Mouse (Mus musculus) bone marrow macrophage, adult 2 months (primary cell): ENCODE results near the gene Ostn.

Experiments
- CTCF ChIP-seq: IDR thresholded peaks from 2 replicates; pipeline ENCODE4 v1.5.1; 2012; ENCODE audit warnings: low read depth, mild to moderate bottlenecking, low read length, moderate library complexity
- POLR2A ChIP-seq: IDR thresholded peaks from 2 replicates; pipeline ENCODE4 v1.6.1; 2012; ENCODE audit warnings: mild to moderate bottlenecking, low read depth, low read length, borderline replicate concordance

DNA sequence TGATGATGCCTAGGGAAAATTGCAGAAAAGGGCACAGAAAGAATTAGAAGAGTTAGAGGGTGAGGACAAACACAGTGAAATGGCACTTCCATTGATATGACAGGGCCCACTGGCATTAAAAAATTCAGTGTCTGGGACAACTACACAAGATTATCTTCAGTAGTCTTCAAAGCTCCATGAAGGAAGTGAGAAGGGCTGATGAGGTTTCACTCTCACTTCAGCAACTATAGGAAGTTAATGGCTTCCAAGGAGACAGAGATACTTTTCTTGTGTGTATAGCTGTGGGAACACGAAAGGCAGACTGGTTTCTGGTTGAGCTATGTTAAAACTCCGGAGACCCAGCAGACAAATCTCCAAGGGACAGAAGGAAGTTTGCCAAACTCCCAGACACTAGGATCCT is 10.4 kb upstream of the Ostn start:
- TF ChIP-seq CTCF (no peak), POLR2A (no peak)
